Mouse (Mus musculus) midbrain, embryonic 14.5 days (tissue): Measurements from ENCODE around the gene Dlst. TPM values are rescaled to one million over a fixed set of nuclear protein-coding genes. Genes with fewer than 3 reads are reported as not detected.
A peak's percentile ranks its signal among the peaks of the same experiment; 100 is the strongest.
"Not testable (repeated sequence)": the region's sequence is repeated elsewhere in the genome, so short reads cannot be mapped to it uniquely, and the experiment has no call there.

Source experiments
- ATAC-seq: fragments of 200-750 bp; cut with Nextera tagmentation; 2 replicates; pipeline ENCODE4 v1.8.0; 2017; ENCODE audit warnings: moderate number of reproducible peaks, moderate library complexity; ENCODE audit not compliant: low FRiP score, low TSS enrichment
- DNase-seq: peaks from one replicate; pipeline ENCODE4 v3.0.0-alpha.2; 2015
- H3K27ac ChIP-seq: fragments of 300-500 bp; sonication (generic); replicated peaks from 2 replicates; pipeline ENCODE4 v1.5.1; 2014; ENCODE audit warnings: mild to moderate bottlenecking, low read depth, low read length, moderate library complexity
- H3K27me3 ChIP-seq: fragments of 300-500 bp; sonication (generic); 2 replicates; pipeline ENCODE4 v1.6.1; 2014; ENCODE audit warnings: low read length, control low read depth, mixed read lengths; ENCODE audit not compliant: control insufficient read depth, insufficient read depth
- H3K36me3 ChIP-seq: fragments of 300-500 bp; sonication (generic); 2 replicates; pipeline ENCODE4 v1.6.1; 2014; ENCODE audit warnings: low read length, control low read depth; ENCODE audit not compliant: control insufficient read depth, insufficient read depth
- H3K4me1 ChIP-seq: fragments of 300-500 bp; sonication (generic); 2 replicates; pipeline ENCODE4 v1.6.1; 2014; ENCODE audit warnings: mild to moderate bottlenecking, antibody characterized with exemption, low read length, control low read depth; ENCODE audit not compliant: control insufficient read depth, insufficient read depth
- H3K4me2 ChIP-seq: fragments of 300-500 bp; sonication (generic); 2 replicates; pipeline ENCODE4 v1.6.1; 2014; ENCODE audit warnings: mild to moderate bottlenecking, low read length, moderate library complexity
- H3K4me3 ChIP-seq: fragments of 300-500 bp; sonication (generic); replicated peaks from 2 replicates; pipeline ENCODE4 v1.5.1; 2014; ENCODE audit warnings: low read depth, low read length
- H3K9ac ChIP-seq: fragments of 300-500 bp; sonication (generic); replicated peaks from 2 replicates; pipeline ENCODE4 v1.6.1; 2014; ENCODE audit warnings: mild to moderate bottlenecking, low read length, moderate library complexity
- H3K9me3 ChIP-seq: fragments of 300-500 bp; sonication (generic); 2 replicates; pipeline ENCODE4 v1.6.1; 2016; ENCODE audit warnings: low read length, control low read depth, mixed read lengths; ENCODE audit not compliant: control insufficient read depth
- WGBS: fragments of 180-500 bp; shearing (Covaris S2); extraction: QIAGEN DNeasy Blood & Tissue Kit; methylation state at CpG from one replicate; pipeline ENCODE4 v1.1.7; 2014; 5-methylcytosine and 5-hydroxymethylcytosine counted together
- polyA plus RNA-seq: library from polyadenylated mRNA; unstranded; fragments of >200 nt; fragmentation: Nextera tagmentation; extraction: Ambion mirVana; gene quantifications from 2 replicates; pipeline ENCODE4 v1.2.1, GENCODE M21; 2014

Gene Dlst
- polyA plus RNA-seq, 1 experiment from 2014 or later: 98.0 TPM

DNA sequence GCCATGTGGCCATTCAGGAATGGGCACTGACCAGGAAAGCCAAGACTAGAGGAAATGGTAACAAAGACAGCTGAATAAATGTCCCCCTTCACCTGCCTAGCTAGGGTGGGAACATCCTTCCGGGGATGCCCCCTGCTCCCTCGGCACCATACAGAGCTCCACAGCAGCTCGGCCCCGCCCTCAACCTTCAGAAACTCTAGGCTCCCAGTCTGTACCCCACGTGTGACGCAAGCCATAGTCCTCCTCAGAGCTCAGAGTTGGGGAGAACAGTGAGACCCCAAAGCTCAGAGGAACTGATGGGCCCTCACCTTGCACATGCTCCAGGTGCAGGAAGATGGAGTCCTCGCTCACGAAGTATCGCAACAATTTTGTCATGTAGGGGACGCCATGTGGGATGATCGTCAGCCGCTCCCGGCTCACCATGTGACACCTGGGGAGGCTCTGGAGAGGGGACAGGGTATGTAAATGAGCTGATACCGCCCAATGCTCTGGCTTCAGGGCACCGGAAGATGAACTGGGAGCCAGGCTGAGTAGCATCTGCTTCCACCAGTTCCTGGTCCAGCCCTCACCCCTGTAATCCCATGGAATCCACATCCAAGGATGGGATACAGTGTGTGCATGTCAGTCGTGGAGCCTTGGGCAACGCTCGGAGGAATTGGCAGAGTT lies 29.5 kb downstream of the Dlst start:
- Histone ChIP-seq H3K4me1 (no peaks in the 10 kb centered on the region), H3K27me3 (no peaks in the 10 kb centered on the region), H3K36me3 (peaks cover 37% of the 10 kb centered on the region), H3K4me2 (no peak overlapping the region), H3K9ac (no peak overlapping the region), H3K27ac (no peak overlapping the region), H3K4me3 (no peak overlapping the region), H3K9me3 (no peaks in the 10 kb centered on the region)
- no peak for DNase-seq
- no peak for ATAC-seq
- 52% methylated on average over 18 of the region's 18 CpGs for WGBS

DNA sequence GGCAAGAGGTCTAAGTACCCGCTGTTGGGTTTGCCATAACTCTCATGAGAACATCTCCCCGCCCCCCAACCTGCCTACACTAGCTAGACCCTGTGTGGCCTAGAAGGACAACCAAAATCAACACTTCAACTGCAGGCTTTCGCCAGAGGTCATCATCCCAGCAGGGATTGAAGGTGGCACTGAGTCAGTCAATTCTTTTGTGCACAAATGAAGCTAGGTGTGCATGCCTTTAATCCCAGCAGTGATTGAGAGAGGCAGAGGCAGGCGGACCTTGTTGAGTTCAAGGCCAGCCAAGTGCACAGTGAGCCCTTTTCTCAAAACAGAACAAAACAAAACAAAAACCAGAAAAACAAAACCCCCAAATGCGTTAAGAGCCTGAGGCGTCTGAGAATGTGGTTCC lies 30.5 kb downstream of the Dlst start:
- H3K4me1 ChIP-seq: no peaks in the 10 kb centered on the region
- 81% methylated on average over 6 of the region's 6 CpGs for WGBS
- H3K27me3 ChIP-seq: no peaks in the 10 kb centered on the region
- no peak for ATAC-seq
- no peak overlapping the region for H3K27ac ChIP-seq
- no peaks in the 10 kb centered on the region for H3K9me3 ChIP-seq
- peaks cover 28% of the 10 kb centered on the region for H3K36me3 ChIP-seq
- H3K4me2 ChIP-seq: no peak overlapping the region
- H3K4me3 ChIP-seq: no peak overlapping the region
- no peak overlapping the region for H3K9ac ChIP-seq
- DNase-seq: no peak

DNA sequence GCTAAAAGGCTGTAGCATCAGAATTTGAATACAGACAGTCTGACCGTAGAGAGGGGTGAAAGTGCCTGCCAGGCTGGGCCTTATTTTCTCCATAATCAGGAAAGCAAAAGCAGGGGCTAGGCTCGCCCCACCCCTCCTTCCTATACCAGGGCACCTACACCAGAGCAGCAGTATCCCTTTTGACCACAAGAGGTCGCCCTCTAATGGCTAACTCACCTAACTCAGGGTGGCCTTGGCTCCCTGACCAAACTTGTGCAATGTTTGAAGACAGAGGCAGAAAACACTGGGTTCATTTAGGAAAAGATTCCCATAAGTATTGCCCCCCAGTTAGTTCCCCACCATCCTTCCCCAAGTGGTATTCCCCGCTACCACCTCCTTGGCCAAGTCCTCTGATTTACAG lies 32.2 kb downstream of the Dlst start:
- ATAC-seq (peak; percentile 70), DNase-seq (peak; percentile 91)
- Histone ChIP-seq H3K4me3 (no peak overlapping the region), H3K27me3 (no peaks in the 10 kb centered on the region), H3K9ac (no peak overlapping the region), H3K27ac (no peak overlapping the region), H3K36me3 (peaks cover 20% of the 10 kb centered on the region), H3K9me3 (no peaks in the 10 kb centered on the region), H3K4me2 (no peak overlapping the region), H3K4me1 (no peaks in the 10 kb centered on the region)
- WGBS: 16% methylated on average over 4 of the region's 4 CpGs

DNA sequence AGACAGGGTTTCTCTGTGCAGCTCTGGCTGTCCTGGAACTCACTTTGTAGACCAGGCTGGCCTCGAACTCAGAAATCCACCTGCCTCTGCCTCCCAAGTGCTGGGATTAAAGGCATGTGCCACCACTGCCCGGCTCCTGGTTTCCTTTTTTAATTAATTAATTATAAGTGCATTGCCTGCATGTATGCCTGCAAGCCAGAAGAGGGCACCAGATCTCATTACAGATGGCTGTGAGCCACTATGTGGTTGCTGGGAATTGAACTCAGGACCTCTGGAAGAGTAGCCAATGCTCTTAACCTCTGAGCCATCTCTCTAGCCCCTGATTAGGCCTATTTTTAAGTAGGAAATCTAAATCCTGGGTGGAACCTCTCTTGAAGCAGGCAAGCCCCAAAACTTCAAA lies 33.6 kb downstream of the Dlst start:
- 58% methylated on average over 2 of the region's 2 CpGs for WGBS

DNA sequence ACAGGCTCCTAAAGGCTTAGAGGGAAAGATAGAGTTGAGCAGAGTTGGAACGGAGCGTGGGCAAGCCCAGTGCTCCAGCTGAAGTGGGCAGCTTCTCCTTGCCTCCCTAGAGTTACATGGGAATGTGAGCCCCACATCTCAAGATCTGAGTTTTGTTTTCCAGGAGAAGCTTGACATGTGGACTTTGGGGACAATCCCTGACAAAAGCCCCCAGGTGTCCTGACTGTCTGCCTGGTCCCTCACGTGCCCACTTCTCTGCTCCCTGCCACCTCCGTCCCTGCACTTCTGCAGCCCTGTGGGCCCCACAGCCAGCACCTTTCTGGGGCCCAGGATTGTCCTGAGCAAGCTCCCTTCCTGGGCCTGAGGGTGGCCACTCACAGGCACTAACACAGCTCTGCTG lies 34.2 kb downstream of the Dlst start:
- no peak overlapping the region for H3K27ac ChIP-seq
- no peak overlapping the region for H3K9ac ChIP-seq
- no peak overlapping the region for H3K4me2 ChIP-seq
- no peak overlapping the region for H3K4me3 ChIP-seq
- H3K9me3 ChIP-seq: no peaks in the 10 kb centered on the region
- H3K4me1 ChIP-seq: no peaks in the 10 kb centered on the region
- WGBS: 88% methylated on average over 4 of the region's 4 CpGs
- DNase-seq: no peak
- no peak for ATAC-seq
- H3K36me3 ChIP-seq: peaks cover 11% of the 10 kb centered on the region; the same call in 1 of the 2 replicates
- H3K27me3 ChIP-seq: no peaks in the 10 kb centered on the region

More for the DNA sequence above, 33.6 kb downstream of the Dlst start:
- not testable (repeated sequence) for H3K9me3 ChIP-seq, H3K4me1 ChIP-seq, DNase-seq, ATAC-seq, H3K27ac ChIP-seq, H3K27me3 ChIP-seq, H3K4me2 ChIP-seq, H3K4me3 ChIP-seq, H3K9ac ChIP-seq
- H3K36me3 ChIP-seq: peaks cover 16% of the 10 kb centered on the region

DNA sequence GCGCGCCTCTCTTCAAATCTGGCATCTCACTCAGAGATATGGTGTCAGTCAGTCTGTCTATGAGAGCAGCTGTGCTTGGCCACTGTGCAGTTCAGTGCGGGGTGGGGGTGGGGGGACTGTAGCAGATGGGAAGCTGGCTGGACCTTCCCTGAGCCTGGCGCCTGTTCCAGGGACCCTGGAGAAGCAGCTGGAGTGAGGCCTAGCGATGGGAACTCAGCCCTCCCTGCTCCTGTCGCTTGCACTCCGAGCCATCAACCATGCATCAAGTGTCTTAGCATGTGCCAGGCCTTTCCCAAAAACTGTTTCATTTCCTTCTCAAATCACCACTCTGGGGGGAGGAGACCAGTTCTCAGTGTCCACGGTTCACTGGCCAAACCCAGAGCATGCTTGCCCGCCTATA lies 35.0 kb downstream of the Dlst start:
- 72% methylated on average over 9 of the region's 9 CpGs for WGBS
- Histone ChIP-seq H3K9me3 (no peaks in the 10 kb centered on the region), H3K4me1 (peaks cover 5% of the 10 kb centered on the region), H3K4me2 (no peak overlapping the region), H3K36me3 (peaks cover 11% of the 10 kb centered on the region; the same call in 1 of the 2 replicates), H3K9ac (no peak overlapping the region), H3K27me3 (no peaks in the 10 kb centered on the region), H3K4me3 (no peak overlapping the region), H3K27ac (no peak overlapping the region)
- DNase-seq (no peak), ATAC-seq (no peak)

DNA sequence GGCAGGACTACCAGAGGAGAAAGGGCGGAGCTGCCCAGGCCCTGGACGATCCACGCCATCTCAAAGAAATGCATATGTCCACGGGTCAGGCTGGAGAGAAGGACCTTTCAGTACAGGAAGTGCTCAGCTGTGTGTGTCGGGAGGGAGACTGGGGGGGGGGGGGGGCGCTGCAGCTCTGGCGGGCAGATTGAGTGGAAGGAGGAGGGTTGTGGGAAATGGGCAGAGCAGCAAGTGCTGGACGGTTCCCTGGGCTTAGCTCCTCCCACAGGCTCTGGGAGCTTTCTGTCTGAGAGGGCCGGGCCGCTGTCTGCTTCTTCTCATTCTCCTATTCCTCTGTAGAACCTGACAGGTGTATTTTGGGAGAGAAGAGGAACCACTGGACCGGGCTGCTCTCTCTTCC lies 35.7 kb downstream of the Dlst start:
- 28% methylated on average over 10 of the region's 11 CpGs for WGBS
- Histone ChIP-seq H3K9ac (no peak overlapping the region), H3K9me3 (no peaks in the 10 kb centered on the region), H3K4me1 (peaks cover 5% of the 10 kb centered on the region), H3K4me3 (no peak overlapping the region), H3K4me2 (no peak overlapping the region), H3K27ac (no peak overlapping the region), H3K27me3 (no peaks in the 10 kb centered on the region), H3K36me3 (peaks cover 11% of the 10 kb centered on the region; the same call in 1 of the 2 replicates)
- ATAC-seq (no peak), DNase-seq (no peak)

DNA sequence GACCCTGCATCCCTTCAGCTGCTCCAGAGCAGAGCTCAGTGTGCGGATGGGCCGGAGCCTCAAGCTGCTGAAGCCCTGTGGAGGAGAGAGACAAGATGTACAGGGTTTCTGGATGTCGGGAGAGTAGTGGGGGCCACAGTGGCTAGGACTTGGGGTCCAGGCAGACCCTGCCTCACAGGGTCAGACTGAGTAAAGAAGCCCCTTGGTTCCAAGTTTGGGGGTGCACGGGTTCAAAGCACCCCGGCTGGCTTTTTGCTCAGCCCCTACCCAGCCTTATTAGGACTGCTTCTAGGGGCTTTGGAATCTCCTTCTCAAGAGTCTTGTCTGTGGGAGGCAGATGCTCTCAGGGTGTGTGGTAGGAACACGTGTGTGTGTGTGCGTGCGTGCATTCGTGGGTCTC lies 36.2 kb downstream of the Dlst start:
- Histone ChIP-seq H3K9ac (no peak overlapping the region), H3K27me3 (no peaks in the 10 kb centered on the region), H3K4me2 (no peak overlapping the region), H3K9me3 (no peaks in the 10 kb centered on the region), H3K4me3 (no peak overlapping the region), H3K27ac (no peak overlapping the region), H3K4me1 (peaks cover 5% of the 10 kb centered on the region), H3K36me3 (peaks cover 11% of the 10 kb centered on the region; the same call in 1 of the 2 replicates)
- DNase-seq (no peak), ATAC-seq (no peak)
- 81% methylated on average over 9 of the region's 9 CpGs for WGBS

DNA sequence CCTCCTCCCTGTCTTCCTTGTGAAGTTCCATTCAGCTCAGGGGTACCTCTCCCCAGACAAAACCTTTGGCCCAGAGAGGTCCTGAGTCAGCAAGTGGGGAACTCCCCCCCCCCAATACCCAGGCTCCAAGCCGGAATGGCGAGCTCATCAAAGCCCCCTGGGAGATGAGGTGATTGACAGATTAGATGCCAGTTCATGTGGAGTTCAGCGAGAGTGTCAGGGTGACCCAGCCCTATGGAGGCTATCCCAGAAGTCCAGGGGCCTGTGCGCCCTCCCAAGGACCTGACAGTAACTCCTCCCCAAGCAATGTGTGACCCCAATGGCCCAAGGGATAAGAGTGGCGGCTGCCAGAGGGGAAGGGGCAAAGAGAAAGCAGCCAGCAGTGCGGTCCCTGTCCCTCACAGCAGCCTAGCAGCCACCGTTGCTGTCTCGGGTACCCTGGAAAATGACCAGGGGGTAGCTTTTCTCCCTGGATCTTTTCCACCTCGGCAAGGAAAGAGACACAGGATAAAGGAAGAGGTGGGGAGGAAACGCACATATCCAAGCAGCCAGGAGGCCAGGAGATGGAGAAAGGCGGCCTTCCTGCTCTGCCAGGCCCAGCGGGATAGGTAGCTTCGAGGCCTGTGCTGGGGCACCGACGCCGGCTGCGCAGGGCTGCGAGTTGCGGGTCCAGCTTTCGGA lies 39.8 kb downstream of the Dlst start:
- Histone ChIP-seq H3K4me1 (peaks cover 5% of the 10 kb centered on the region), H3K4me2 (peak overlapping the region; percentile 71), H3K4me3 (peak overlapping the region; percentile 51), H3K27ac (peak overlapping the region; percentile 46), H3K36me3 (peaks cover 5% of the 10 kb centered on the region; the same call in 1 of the 2 replicates), H3K27me3 (no peaks in the 10 kb centered on the region), H3K9ac (peak overlapping the region; percentile 59), H3K9me3 (no peaks in the 10 kb centered on the region)
- ATAC-seq (no peak), DNase-seq (peak; percentile 29)
- WGBS: 8% methylated on average over 20 of the region's 20 CpGs
